Mouse (Mus musculus) neural tube, embryonic 13.5 days (tissue): ENCODE measurements around the gene Mxd1. TPM values are rescaled to one million over a fixed set of nuclear protein-coding genes. Genes with fewer than 3 reads are reported as not detected.
A peak's percentile ranks its signal among the peaks of the same experiment; 100 is the strongest.

ENCODE experiments used
- ATAC-seq: fragments of 200-750 bp; cut with Nextera tagmentation; 2 replicates; pipeline ENCODE4 v1.8.0; 2017; ENCODE audit warnings: low read depth, mild to moderate bottlenecking, moderate TSS enrichment, moderate library complexity
- H3K27ac ChIP-seq: fragments of 300-500 bp; sonication (generic); replicated peaks from 2 replicates; pipeline ENCODE4 v1.5.1; 2015; ENCODE audit warnings: moderate library complexity, mild to moderate bottlenecking, inconsistent platforms
- H3K27me3 ChIP-seq: fragments of 300-500 bp; sonication (generic); 2 replicates; pipeline ENCODE4 v1.6.1; 2015; ENCODE audit warnings: mild to moderate bottlenecking, inconsistent platforms
- H3K36me3 ChIP-seq: fragments of 300-500 bp; sonication (generic); 2 replicates; pipeline ENCODE4 v1.6.1; 2015; ENCODE audit warnings: mild to moderate bottlenecking, inconsistent platforms
- H3K4me1 ChIP-seq: fragments of 300-500 bp; sonication (generic); replicated peaks from 2 replicates; pipeline ENCODE4 v1.6.1; 2015; ENCODE audit warnings: inconsistent platforms
- H3K4me2 ChIP-seq: fragments of 300-500 bp; sonication (generic); 2 replicates; pipeline ENCODE4 v1.6.1; 2015; ENCODE audit warnings: inconsistent platforms, mild to moderate bottlenecking, moderate library complexity
- H3K4me3 ChIP-seq: fragments of 300-500 bp; sonication (generic); 2 replicates; pipeline ENCODE4 v1.5.1; 2015; ENCODE audit warnings: mild to moderate bottlenecking, inconsistent platforms
- H3K9ac ChIP-seq: fragments of 300-500 bp; sonication (generic); 2 replicates; pipeline ENCODE4 v1.6.1; 2015; ENCODE audit warnings: moderate library complexity, mild to moderate bottlenecking, inconsistent platforms
- H3K9me3 ChIP-seq: fragments of 300-500 bp; sonication (generic); 2 replicates; pipeline ENCODE4 v1.6.1; 2016; ENCODE audit warnings: inconsistent platforms
- WGBS: fragments of 180-500 bp; shearing (Covaris S2); methylation state at CpG from one replicate; pipeline ENCODE4 v1.1.7; 2015; 5-methylcytosine and 5-hydroxymethylcytosine counted together
- polyA plus RNA-seq: library from polyadenylated mRNA; unstranded; fragments of >200 nt; fragmentation: Nextera tagmentation; extraction: Ambion mirVana; gene quantifications from 2 replicates; pipeline ENCODE4 v1.2.1, GENCODE M21; 2015

The Mxd1 gene
- 23.8 and 27.4 TPM in 2 replicates for polyA plus RNA-seq

DNA sequence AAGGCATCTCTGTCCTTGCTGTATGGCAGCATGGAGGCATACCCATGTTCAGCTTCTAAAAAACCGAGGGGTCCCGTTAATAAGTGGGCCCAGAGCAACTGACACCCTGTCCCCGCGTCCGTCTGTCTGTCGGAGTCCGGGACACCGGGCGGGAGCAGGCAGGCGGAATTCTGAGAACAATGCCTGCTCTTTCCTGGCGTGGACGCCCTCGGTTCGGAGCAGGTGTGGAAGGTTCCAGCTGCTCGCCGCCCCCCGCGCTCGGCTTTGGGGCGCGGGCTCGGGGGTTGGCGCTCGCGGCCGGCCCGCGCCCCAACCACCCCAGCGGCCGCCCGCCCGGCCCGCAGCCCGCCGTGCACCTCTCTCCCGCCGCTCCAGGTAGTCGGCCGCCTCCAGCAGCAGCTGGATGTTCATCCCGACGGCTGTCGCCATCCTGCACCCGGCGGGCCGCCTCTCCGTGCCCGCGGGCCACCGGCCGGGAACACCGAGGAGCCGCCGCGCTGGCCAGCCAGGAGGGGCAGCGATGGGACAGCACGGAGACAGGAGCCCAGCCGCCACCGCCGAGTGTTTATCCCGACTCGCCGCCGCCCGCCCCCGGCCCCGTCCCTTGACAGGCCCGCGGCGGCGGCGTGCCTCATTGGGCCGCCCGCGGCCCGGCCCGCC, at the start of gene Mxd1:
Gene Mxd1, minus strand, starts transcription at position 582 of the 660 bp plus-strand sequence.
- WGBS: under 1% methylated on average over 76 of the region's 76 CpGs
- Histone ChIP-seq H3K36me3 (peaks cover 50% of the 10 kb centered on the region), H3K27me3 (no peaks in the 10 kb centered on the region), H3K4me2 (peak within 1 kb of the TSS; percentile 93), H3K27ac (peak within 1 kb of the TSS; percentile 80), H3K9me3 (no peaks in the 10 kb centered on the region), H3K9ac (peak within 1 kb of the TSS; percentile 91), H3K4me3 (peak within 1 kb of the TSS; percentile 91), H3K4me1 (peaks cover 35% of the 10 kb centered on the region)
- ATAC-seq: peak; percentile 6; the same call in 1 of the 2 replicates

DNA sequence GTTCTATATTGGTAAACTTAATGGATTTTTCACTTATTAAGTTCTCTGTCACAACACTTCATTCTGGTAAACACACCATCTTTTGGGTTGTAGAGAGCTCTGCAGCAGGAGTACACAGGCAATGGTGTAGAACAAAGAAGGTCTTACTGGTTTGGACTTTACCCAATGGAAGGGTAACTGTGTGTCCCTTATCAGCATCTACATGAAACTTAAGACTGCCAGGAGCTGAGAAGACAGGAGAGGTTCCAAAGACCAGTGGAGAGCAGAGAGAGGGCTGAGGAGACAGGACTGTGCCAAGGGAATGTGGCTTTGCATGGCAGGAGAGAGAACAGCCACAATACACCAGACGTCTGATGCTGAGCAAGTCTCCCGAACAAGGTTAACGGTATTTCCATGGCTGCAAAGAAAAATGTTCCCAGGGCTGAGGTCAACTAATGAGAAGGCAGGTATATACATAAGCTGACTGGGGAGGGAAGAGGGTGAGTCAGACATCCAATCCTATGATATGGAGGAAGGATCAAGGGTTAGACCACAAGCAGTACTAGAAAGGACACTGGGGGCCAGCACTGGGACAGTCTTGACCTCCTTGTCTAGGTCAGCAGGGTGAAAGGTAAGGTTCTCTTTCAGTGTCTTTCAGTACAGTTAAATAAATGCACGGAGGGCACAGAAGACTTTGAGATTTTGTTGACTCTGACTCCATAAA, 39.3 kb upstream of the Mxd1 start:
- ATAC-seq: no peak
- 89% methylated on average over 4 of the region's 4 CpGs for WGBS
- Histone ChIP-seq H3K4me2 (no peak overlapping the region), H3K9ac (no peak overlapping the region), H3K4me3 (no peak overlapping the region), H3K27ac (no peak overlapping the region), H3K36me3 (peaks cover 81% of the 10 kb centered on the region), H3K27me3 (no peaks in the 10 kb centered on the region), H3K9me3 (no peaks in the 10 kb centered on the region), H3K4me1 (no peaks in the 10 kb centered on the region)

DNA sequence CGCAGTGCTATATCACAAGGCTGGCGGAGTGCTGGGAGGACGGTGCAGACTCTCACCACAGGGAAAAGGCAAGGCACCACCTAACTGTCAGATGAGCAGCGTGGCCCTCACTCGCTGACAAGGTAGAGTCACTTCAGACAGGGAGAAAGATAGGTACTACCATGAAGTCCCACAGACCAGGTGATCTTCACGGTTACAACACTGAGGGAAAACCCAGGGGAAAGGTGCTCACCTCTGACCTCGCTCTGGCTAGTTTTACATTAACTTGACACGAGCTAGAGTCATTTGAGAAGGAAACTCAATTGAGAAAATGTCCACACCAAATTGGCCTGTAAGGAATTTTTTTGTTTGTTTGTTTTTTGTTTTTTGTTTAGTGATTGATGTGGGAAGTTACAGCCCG, 33.6 kb upstream of the Mxd1 start:
- ATAC-seq: no peak
- WGBS: 93% methylated on average over 9 of the region's 9 CpGs
- Histone ChIP-seq H3K9ac (no peak overlapping the region), H3K27ac (no peak overlapping the region), H3K9me3 (no peaks in the 10 kb centered on the region), H3K4me2 (no peak overlapping the region), H3K4me1 (no peaks in the 10 kb centered on the region), H3K4me3 (no peak overlapping the region), H3K27me3 (no peaks in the 10 kb centered on the region), H3K36me3 (peaks cover 94% of the 10 kb centered on the region)

DNA sequence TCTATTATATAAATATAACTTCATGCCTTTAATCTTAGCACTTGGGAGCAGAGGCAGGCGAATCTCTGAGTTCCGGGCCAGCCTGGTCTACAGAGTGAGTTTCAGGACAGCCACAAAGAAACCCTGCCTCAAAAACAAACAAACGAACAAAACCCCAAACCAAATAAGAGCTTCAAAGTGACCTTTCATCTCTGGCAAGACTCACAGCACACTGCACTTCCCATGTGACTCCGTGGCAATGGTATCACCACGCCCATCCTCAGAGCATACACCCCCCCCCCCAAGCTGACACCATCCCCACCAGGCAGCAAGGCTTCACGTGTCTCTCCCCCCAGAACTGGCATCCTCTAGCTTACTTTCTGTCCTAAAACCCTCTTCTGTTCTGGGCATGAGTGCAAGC, 28.9 kb upstream of the Mxd1 start:
- ATAC-seq: no peak
- WGBS: 86% methylated on average over 6 of the region's 6 CpGs
- H3K36me3 ChIP-seq: peaks cover 91% of the 10 kb centered on the region

DNA sequence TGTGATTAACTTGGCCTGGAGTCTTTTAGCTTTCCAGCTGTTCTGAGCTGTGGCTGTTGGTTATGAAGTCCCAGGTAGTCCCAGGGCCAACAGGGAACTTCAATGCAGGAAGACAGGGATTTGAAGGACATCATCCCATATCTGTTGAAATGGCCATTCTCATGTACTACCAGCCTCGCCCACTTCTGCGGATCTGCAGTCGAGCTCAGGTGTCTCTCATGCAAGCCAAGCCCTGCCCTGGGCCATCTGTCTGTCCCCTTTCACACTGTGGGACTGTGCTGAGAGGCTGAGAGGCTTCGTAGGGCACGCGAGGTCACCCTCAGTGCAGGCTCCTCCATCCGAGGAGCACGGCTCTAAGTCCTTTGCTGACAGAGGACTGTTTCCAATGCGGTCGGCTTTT, 27.3 kb upstream of the Mxd1 start:
- H3K4me3 ChIP-seq: no peak overlapping the region
- H3K27me3 ChIP-seq: no peaks in the 10 kb centered on the region
- ATAC-seq: no peak
- 91% methylated on average over 10 of the region's 10 CpGs for WGBS
- H3K4me2 ChIP-seq: no peak overlapping the region
- H3K36me3 ChIP-seq: peaks cover 88% of the 10 kb centered on the region
- H3K4me1 ChIP-seq: no peaks in the 10 kb centered on the region
- H3K9me3 ChIP-seq: no peaks in the 10 kb centered on the region
- H3K27ac ChIP-seq: no peak overlapping the region
- H3K9ac ChIP-seq: no peak overlapping the region

More for the DNA sequence above, 28.9 kb upstream of the Mxd1 start:
- H3K9ac ChIP-seq: no peak overlapping the region
- H3K4me3 ChIP-seq: no peak overlapping the region
- no peaks in the 10 kb centered on the region for H3K4me1 ChIP-seq
- no peaks in the 10 kb centered on the region for H3K9me3 ChIP-seq
- H3K4me2 ChIP-seq: no peak overlapping the region
- no peaks in the 10 kb centered on the region for H3K27me3 ChIP-seq
- no peak overlapping the region for H3K27ac ChIP-seq

DNA sequence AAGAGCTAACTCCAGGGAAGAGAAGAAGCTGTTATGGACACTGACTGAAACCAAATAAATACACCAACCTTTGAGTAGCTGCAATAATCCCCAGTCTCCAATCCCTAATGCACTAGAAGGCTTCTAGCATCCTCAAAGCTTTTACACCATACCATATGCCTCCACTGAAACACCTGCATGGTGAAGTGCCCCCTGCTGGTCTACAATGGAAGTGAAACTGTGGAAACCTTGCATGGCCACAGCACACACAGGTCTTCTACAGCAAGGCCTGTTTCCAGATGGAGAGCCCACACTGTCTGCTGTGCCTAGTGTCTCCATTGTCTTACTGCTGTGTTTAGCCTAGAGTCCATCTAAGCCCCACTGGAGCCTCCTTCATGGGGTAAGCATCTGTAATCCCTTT, 25.5 kb upstream of the Mxd1 start:
- Histone ChIP-seq H3K9ac (no peak overlapping the region), H3K27me3 (no peaks in the 10 kb centered on the region), H3K36me3 (peaks cover 88% of the 10 kb centered on the region), H3K4me2 (no peak overlapping the region), H3K4me3 (no peak overlapping the region), H3K4me1 (no peaks in the 10 kb centered on the region), H3K27ac (no peak overlapping the region), H3K9me3 (no peaks in the 10 kb centered on the region)
- ATAC-seq: no peak

DNA sequence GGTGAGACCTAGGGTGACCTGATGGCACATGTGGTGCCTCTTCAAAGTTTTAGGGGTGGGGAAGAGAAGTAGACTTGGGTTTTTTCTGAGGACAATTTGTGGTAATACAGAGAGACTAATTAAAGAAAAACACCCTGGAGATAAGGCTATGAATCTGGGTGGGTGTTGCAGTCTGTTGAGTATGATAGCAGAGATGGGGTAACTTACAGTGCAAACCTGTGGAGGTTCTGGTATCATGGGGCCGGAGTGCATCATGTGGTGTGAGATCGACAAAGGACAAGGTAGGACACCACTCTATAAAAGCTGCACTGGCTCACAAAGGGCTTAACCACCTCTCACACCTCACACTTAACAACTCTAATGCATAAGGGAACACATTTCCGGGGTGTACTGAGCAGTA, 20.7 kb upstream of the Mxd1 start:
- ATAC-seq: no peak
- Histone ChIP-seq H3K36me3 (peaks cover 63% of the 10 kb centered on the region), H3K9ac (no peak overlapping the region), H3K27me3 (no peaks in the 10 kb centered on the region), H3K4me1 (peaks cover 6% of the 10 kb centered on the region), H3K4me2 (no peak overlapping the region), H3K4me3 (no peak overlapping the region), H3K9me3 (no peaks in the 10 kb centered on the region), H3K27ac (no peak overlapping the region)
- 93% methylated on average over 3 of the region's 3 CpGs for WGBS

DNA sequence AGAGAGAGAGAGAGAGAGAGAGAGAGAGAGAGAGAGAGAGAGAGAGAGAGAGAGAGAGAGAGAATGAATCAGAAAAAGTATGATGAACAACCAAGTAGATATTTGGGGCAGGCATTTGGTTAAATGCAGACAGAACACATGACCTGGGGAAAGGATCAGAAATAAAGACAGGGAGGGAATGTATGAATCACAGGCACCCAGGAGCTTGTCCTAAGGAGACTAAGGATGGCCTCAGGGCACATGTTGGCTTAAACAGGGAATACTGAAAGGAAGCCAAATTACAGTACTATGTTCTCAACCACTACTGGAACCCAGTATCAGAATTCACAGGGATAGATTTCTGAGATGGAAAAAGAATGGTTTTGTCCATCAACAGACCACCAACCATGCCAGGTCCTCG, 18.0 kb upstream of the Mxd1 start:
- Histone ChIP-seq H3K9ac (no peak overlapping the region), H3K36me3 (peaks cover 49% of the 10 kb centered on the region), H3K9me3 (no peaks in the 10 kb centered on the region), H3K4me2 (no peak overlapping the region), H3K4me3 (no peak overlapping the region), H3K27ac (no peak overlapping the region), H3K4me1 (peaks cover 17% of the 10 kb centered on the region), H3K27me3 (no peaks in the 10 kb centered on the region)
- WGBS: 82% methylated on average over 1 of the region's 1 CpGs
- ATAC-seq: no peak

DNA sequence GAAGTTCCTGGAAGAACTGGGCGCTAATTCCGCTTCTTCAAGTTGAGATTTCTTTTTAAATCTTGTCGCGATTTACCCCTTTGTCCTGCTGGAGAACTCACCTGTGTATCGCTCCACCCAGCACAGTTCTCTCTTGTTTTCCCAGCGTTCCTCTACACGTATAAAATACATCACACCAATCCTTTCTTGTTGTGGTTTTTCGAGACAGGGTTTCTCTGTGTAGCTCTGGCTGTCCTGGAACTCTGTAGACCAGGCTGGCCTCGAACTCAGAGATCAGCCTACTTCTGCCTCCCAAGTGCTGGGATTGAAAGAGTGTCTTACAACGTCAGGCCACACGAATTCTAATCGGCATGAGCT, 15.7 kb upstream of the Mxd1 start:
- Histone ChIP-seq H3K4me2 (peak overlapping the region; percentile 83), H3K9ac (peak overlapping the region; percentile 79), H3K4me1 (peaks cover 17% of the 10 kb centered on the region), H3K27ac (no peak overlapping the region), H3K4me3 (peak overlapping the region; percentile 62), H3K27me3 (no peaks in the 10 kb centered on the region), H3K36me3 (peaks cover 50% of the 10 kb centered on the region), H3K9me3 (no peaks in the 10 kb centered on the region)
- 36% methylated on average over 12 of the region's 12 CpGs for WGBS
- 0 out of 2 replicates have a peak, but pooled peaks have one; percentile 21 for ATAC-seq

DNA sequence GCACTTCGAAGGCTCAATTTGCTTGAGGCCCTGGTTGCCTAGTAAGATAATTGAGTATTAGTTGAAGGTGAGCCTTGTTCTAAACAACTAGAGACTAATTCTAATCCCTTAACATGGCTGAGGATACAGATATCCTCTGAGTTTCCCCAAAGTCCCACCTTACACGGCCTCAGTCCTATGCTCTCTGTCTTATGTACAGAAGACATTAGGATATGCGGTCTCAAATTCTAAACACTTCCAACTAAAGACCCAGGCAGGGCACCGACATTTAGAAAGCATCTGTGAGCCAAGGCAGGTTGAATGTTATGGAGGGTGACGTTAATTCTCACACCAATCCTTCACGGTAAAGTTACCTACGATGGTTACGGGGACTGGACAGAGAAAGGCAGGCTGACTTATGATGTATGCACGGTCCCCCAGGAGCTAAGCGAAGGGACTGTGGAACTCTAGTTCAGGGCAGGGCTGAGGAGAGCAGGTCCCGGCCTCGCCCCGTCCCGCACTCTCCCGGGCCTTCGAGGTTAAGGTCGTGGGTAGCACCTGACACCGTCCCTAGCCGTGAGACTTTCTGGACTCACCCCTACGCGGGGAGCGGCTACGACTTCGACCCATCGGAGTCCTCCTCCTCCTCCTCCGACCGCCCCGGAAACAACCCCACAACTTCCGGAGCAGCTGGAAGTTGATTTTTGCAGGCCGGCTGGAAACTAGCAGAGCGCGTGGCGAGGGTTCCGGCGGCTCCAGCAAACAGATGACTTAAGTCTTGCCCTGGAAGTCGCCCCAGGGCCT, 15.1 kb upstream of the Mxd1 start, which contains the start of gene Snrnp27:
Gene Snrnp27, minus strand, starts transcription at position 651 of the 783 bp plus-strand sequence.
- H3K9ac ChIP-seq: peak within 1 kb of the TSS; percentile 79
- H3K4me2 ChIP-seq: peak within 1 kb of the TSS; percentile 83
- peak; percentile 81 for ATAC-seq
- H3K4me3 ChIP-seq: peak within 1 kb of the TSS; percentile 62
- no peaks in the 10 kb centered on the region for H3K9me3 ChIP-seq
- H3K27me3 ChIP-seq: no peaks in the 10 kb centered on the region
- H3K4me1 ChIP-seq: peaks cover 17% of the 10 kb centered on the region
- H3K36me3 ChIP-seq: peaks cover 53% of the 10 kb centered on the region
- WGBS: 2% methylated on average over 36 of the region's 36 CpGs
- H3K27ac ChIP-seq: no peak within 1 kb of the TSS

DNA sequence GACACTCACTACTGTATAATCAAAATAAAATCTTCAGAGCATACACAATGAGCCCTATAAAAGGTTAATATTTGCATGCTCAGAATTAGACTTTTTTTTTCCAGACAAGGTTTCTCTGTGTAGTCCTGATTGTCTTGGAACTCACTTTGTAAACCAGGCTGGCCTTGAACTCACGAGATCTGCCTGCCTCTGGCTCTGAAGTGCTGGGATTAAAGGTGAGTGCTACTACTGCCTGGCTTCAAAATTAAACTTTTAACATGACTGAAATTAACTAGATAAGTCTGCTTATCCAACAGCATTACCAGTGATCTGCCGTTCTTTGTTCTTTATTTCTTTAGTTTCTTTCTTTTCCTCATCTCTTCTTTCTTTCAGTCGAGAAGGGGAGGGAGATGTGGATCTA, 12.3 kb upstream of the Mxd1 start:
- H3K9me3 ChIP-seq: no peaks in the 10 kb centered on the region
- H3K4me3 ChIP-seq: no peak overlapping the region
- H3K27me3 ChIP-seq: no peaks in the 10 kb centered on the region
- no peak for ATAC-seq
- no peak overlapping the region for H3K9ac ChIP-seq
- 92% methylated on average over 3 of the region's 3 CpGs for WGBS
- no peak overlapping the region for H3K4me2 ChIP-seq
- H3K4me1 ChIP-seq: peaks cover 17% of the 10 kb centered on the region
- peaks cover 63% of the 10 kb centered on the region for H3K36me3 ChIP-seq
- H3K27ac ChIP-seq: no peak overlapping the region

DNA sequence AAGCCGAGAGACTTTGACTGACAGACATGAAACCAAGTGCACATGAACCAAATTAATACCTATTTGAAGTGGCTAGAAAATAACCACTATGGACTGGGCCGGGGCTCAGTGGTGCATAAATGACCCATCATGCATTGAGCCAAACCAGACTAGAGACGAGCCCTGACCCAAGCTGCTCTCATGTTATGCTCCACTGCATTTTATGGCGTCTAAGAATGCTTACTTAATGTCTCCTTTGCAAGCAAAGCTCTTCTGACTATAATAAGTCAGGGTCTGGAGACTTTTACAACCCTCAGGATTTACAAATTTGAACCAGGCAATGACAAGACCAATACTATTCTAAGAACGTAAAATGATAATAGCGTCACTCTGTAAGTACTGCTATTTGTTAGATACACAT, 9.4 kb upstream of the Mxd1 start:
- H3K27ac ChIP-seq: no peak overlapping the region
- H3K36me3 ChIP-seq: peaks cover 92% of the 10 kb centered on the region
- H3K9me3 ChIP-seq: no peaks in the 10 kb centered on the region
- 38% methylated on average over 6 of the region's 6 CpGs for WGBS
- no peak overlapping the region for H3K4me3 ChIP-seq
- H3K27me3 ChIP-seq: no peaks in the 10 kb centered on the region
- no peak overlapping the region for H3K9ac ChIP-seq
- H3K4me2 ChIP-seq: no peak overlapping the region
- ATAC-seq: no peak
- H3K4me1 ChIP-seq: peaks cover 3% of the 10 kb centered on the region
